Mouse (Mus musculus) neutrophil, adult 5-6 weeks (primary cell): ENCODE measurements around the gene Depp1. TPM values are rescaled to one million over a fixed set of nuclear protein-coding genes. Genes with fewer than 3 reads are reported as not detected.
"Not testable (repeated sequence)": the region's sequence is repeated elsewhere in the genome, so short reads cannot be mapped to it uniquely, and the experiment has no call there.

ENCODE experiments used
- ATAC-seq: fragments of 151-379, 151-347 bp; 2 replicates; pipeline ENCODE4 v1.8.0; 2017; ENCODE audit warnings: mild to moderate bottlenecking, moderate TSS enrichment; ENCODE audit not compliant: insufficient number of reproducible peaks, poor library complexity, low FRiP score, severe bottlenecking; ENCODE audit errors: extremely low read depth
- total RNA-seq: library from RNA; stranded (forward); fragments of 200-1000 nt; gene quantifications from 2 replicates; pipeline ENCODE4 v1.2.3, GENCODE M21; 2017

Depp1 gene
- total RNA-seq = not detected in 2 replicates

GRCm38 (mm10) chr6:116650406-116650805 is at the start of gene Depp1:
TSS of gene Depp1 (plus strand) at chr6:116650609.
- no peak for ATAC-seq

GRCm38 (mm10) chr6:116600969-116601368 is 49.4 kb upstream of the Depp1 start:
- ATAC-seq = not testable (repeated sequence)

- ATAC-seq = no peak
Observed at GRCm38 (mm10) chr6:116607230-116607629, 43.2 kb upstream of the Depp1 start.

GRCm38 (mm10) chr6:116615719-116616118 is 34.7 kb upstream of the Depp1 start:
- no peak for ATAC-seq

GRCm38 (mm10) chr6:116618073-116618472 is 32.3 kb upstream of the Depp1 start:
- no peak for ATAC-seq

- no peak for ATAC-seq
Observed at GRCm38 (mm10) chr6:116621318-116622023, 28.9 kb upstream of the Depp1 start.

GRCm38 (mm10) chr6:116626417-116626816 is 24.0 kb upstream of the Depp1 start:
- not testable (repeated sequence) for ATAC-seq

GRCm38 (mm10) chr6:116628095-116628494 is 22.3 kb upstream of the Depp1 start:
- no peak for ATAC-seq

- peak; percentile 42 for ATAC-seq
Observed at GRCm38 (mm10) chr6:116628539-116629171, 21.8 kb upstream of the Depp1 start, which contains the start of gene Zfp422. TSS of gene Zfp422 (minus strand) at chr6:116628999.

- no peak for ATAC-seq
Observed at GRCm38 (mm10) chr6:116629766-116630165, 20.6 kb upstream of the Depp1 start.

GRCm38 (mm10) chr6:116632129-116632528 is 18.3 kb upstream of the Depp1 start:
- ATAC-seq = peak; percentile 54; the same call in 1 of the 2 replicates

- ATAC-seq = no peak
Observed at GRCm38 (mm10) chr6:116633741-116634695, 16.4 kb upstream of the Depp1 start.

GRCm38 (mm10) chr6:116635251-116636180 is 14.9 kb upstream of the Depp1 start:
- ATAC-seq = no peak

GRCm38 (mm10) chr6:116636581-116637235 is 13.7 kb upstream of the Depp1 start:
- ATAC-seq = no peak

- no peak for ATAC-seq
Observed at GRCm38 (mm10) chr6:116637496-116637895, 12.9 kb upstream of the Depp1 start.

- ATAC-seq = no peak
Observed at GRCm38 (mm10) chr6:116638871-116639270, 11.5 kb upstream of the Depp1 start.

- ATAC-seq = no peak
Observed at GRCm38 (mm10) chr6:116639663-116640062, 10.7 kb upstream of the Depp1 start.

GRCm38 (mm10) chr6:116642942-116643341 is 7.5 kb upstream of the Depp1 start:
- no peak for ATAC-seq
